Mouse (Mus musculus): ENCODE results near the gene Smyd4.
A peak's percentile ranks its signal among the peaks of the same experiment; 100 is the strongest.

The Smyd4 gene

DNA sequence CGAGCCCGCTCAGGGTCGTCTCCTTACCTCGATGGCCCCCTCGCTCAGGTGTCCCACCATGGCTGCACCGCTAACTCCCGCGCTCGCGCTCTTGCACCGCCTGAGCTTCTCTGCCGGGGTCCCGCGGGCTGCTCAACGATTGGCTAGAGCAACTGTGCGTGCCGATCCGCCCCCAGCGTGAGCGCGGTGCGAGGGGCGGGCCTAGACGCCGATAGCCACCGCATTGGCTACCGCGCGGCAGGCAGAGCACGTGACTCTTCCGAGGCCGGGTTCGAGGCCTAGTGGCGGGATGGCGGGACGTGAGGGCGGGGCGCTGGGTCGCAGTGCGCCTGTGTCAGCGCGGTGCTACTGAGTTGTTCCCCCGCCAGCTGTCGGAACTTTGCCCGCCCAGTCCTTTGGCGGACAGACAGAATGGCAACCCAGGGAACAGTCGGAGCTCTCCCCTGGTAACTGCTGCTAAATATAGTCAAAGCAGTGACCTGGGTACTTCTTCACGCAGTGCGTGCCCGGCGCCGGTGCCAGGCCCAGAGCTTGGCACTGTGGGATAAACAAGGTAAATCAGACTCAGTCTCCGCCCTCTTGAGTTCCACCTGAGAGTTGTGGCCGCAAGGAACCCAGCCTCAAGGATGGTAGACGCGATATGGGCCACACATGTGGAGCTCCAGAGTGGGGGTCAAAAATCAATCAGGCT lies at the start of gene Smyd4, which contains the start of gene Rpa1:
Gene Smyd4 (plus strand): TSS at position 235 of the 691 bp plus-strand sequence.
Gene Rpa1 (minus strand): TSS at position 126 of the 691 bp plus-strand sequence.
- DNase-seq (ENCODE audit: low spot score in 2 of 2), result peak; percentile 95 to 96

DNA sequence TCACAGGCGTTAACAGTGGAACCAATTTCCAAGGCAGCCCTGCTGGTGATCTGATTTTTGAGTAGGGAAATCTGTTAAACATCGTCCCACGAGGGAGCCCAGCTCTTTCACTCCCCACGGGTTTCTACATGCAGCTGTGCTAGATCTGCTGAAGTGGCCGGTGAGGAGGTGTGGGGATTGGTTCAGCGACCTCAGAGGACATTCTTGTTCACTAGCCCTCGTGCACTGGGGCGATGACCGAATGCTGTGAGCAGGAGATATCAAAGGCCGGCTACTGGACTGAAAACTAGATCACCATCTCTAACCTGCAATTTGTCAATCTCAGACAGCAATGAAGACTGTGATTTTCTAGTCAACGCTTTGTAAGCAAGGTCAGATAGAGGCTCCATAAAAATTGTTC lies 49.7 kb upstream of the Smyd4 start:
- no peak for DNase-seq (ENCODE audit: low spot score in 2 of 2)

DNA sequence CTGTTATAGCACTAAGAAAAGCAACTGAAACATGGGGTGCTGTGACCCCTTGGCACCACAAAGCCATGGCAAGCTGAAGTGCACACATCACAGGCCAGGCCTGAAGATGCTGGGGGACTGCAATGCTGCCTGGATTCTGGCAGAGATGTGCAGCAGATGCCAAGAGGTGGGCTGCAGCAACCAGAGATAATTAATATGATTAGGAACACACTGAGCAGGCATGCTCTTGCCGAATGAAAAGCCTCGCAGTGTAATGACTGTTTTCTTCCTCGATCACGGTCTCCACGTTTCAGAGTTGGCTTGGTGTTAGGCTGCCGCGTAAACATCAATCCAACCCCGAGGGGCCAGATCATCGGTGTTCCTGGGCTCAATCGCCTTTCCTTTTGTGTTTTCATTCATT lies 48.4 kb upstream of the Smyd4 start:
- DNase-seq (ENCODE audit: low spot score in 2 of 2), result no peak

DNA sequence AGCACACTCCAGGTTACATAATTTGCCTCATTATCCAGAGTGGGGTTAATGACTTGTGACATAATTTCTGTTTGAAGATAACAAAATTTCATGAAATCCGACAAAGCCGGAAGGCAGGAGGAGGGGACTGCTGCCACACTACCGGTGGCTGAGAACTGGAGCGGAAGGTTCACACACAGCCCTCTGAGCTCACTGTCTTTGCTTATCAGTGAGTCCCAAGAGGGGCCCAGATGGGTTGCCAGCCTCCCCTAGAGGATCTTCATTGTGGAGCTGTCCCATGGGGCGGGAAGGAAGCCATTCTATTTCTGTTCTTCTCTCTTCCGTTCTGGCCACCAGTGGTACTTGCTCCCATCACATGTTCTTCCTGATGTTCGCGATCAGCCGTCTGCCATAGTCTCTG lies 47.3 kb upstream of the Smyd4 start:
- DNase-seq (ENCODE audit: low spot score in 2 of 2), result no peak

DNA sequence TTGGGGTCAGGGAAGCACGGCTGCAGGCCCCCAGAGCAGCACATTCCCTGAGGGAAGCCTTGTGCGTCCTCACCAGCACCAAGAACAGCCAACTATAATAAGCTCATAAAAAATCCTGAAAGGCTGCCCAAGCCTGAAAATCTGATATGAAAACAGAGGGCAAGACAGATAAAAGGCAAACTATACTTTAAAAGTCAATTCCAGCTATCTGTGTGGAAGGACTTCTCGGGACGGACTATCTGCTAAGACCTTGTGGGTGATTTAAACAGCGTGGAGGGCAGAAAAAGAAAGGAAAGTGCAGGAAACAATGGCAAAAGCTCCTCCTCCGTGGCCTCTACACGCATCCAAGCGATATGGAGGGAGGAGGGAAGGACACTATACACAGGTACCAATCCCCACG lies 43.4 kb upstream of the Smyd4 start:
- no peak for DNase-seq (ENCODE audit: low spot score in 2 of 2)

DNA sequence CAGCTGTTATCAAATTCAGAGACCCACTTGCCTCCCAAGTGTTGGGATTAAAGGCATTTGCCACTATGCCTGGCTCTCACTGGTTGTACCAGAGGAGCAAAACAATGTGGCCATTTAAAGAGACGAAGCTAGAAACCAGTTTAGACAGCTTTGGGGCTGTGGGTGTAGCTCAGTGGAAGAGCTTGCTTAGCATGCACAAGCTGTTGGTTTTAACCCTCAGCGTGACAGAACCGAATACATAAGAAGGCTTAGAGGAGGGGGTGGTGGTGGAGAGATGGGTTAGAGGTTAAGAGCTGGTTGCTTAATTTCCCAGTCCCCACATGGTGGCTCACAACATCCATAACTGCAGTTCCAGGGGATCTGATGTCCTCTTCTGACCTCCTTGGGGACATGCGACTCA lies 39.6 kb upstream of the Smyd4 start:
- no peak for DNase-seq (ENCODE audit: low spot score in 2 of 2)

DNA sequence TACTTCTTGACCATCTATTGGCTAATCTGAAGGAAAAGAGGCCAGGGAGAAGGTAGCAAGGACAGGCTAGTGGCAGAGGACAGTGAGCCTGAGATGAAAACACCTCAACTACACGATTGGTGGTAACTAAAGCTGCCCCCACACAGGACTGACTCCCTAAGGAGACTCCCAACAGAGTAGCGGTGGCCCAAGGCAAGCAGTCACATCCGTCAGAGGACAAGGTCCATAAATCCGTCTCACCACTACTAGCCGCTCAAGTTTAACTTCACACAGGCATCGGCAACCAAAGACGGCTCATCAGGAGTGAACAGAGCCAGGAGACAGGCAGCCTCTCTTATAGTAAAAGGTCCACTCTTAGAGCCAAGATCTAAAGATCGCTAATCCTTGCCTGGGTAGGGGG lies 37.4 kb upstream of the Smyd4 start:
- no peak for DNase-seq (ENCODE audit: low spot score in 2 of 2)

DNA sequence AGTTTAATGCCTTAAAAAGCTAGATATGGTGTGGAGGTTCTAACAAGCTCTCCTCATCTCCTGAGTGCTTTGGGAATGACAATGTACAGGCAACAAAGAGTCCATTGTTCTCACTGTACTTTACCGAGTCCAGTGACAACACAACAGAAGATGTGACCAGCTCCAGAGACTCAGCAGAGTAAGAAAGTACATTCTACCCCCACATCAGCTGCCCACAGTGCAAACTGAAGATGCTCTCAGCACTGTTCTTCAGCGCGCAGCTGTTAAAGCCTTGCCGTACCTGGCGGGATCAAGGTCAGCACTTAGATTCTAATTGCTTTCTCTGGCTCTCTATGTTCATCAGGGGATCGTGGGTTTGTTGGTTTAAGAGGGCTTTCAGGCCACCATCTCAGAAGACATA lies 36.5 kb upstream of the Smyd4 start:
- no peak for DNase-seq (ENCODE audit: low spot score in 2 of 2)

DNA sequence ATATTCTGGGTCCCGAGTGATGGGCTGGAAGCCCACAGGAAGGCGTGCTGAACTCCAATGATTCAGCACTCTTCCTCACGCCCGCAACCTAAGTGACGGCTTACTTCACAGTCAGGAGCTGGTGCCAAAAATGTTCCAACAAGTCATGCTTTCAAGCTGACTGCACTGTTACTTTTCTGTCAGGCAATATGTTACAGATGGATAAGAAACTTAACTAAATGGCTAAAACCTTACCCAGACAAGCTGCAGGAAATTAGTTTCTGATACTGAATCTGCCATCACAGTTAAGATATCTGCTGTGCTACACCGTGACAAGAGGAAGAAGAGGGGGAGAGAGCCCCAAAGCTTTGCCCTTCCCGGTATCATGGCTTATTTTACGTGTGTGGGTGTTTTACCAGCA lies 34.4 kb upstream of the Smyd4 start:
- DNase-seq (ENCODE audit: low spot score in 2 of 2), result no peak

DNA sequence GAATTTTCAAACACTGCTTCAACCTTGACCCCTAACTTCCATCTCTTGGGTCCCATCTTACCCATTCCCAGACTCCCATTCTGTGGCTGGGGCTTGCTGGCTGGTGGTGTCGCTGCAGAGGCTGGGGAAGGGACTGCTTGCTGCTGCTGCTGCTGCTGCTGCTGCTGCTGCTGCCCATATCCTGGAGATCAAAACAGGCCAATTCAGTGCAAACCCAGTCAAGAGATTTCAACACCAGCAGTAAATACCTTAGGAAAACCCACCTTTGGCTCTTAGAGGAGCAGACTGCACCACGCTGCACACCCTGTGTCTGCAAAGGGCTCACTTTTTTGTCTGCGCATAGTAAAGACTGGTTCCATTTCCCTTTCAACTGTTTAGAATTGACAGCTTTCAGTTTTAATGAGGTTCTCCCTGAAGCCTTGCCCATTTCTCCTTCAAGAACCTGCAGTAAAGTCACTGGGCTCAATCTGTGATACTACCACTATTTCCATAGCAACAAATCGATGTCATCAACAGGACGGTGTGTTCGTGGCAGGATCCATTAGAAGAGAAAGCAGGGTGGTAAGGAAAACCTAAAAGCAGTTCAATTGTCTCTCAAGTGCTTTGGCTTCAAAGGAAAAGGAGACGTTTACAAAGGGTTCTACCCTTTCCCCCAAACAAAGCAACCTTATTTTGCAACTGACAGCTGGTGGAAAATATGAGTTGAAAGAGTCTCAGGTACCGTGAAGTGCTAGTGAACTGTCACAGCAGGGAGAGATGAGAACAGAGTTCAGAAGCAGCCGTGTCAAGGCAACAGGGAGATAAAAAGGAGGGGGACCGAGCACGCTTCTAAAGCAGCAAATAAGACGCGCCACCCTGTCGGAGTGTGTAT lies 29.6 kb upstream of the Smyd4 start:
- DNase-seq (ENCODE audit: low spot score in 2 of 2), result no peak

DNA sequence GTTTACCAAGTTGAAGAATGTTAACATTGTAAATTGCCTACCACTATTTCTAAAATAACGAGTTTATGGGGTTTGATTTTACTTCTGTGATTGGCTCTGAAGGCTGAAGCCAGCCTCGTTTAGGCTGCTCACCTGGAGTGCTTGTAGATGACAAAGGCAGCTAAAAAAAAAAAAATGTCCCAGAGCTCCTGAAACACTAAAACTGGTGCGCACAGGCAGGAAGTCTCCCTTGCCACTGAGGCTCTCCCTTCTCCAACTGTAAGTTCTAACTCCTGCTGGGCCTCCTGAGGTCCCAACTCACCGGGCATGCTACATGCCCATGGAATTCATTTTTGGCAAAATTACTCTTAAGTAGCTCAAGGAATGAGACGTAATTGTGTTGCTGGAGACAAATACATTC lies 29.0 kb upstream of the Smyd4 start:
- no peak for DNase-seq (ENCODE audit: low spot score in 2 of 2)

DNA sequence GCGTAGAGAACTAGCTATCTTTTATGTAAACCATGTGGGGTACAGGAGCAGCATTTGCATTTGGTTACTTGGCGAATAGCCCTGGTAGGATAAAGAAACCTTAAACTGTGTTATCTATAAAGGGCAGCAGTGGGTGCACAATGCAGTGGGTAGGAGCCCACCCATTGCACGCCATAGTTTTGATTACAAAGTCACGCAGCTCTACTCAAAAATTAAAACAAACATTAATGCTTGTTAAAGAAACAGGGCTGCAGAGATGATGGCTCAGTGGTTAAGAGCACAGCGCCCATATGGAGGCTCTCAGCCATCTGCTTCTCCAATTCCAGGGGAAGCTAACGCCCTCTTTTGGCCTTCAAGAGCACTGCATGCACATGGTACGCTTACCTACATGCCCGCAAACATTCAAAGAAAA lies 24.9 kb upstream of the Smyd4 start:
- DNase-seq (ENCODE audit: low spot score in 2 of 2), result no peak

DNA sequence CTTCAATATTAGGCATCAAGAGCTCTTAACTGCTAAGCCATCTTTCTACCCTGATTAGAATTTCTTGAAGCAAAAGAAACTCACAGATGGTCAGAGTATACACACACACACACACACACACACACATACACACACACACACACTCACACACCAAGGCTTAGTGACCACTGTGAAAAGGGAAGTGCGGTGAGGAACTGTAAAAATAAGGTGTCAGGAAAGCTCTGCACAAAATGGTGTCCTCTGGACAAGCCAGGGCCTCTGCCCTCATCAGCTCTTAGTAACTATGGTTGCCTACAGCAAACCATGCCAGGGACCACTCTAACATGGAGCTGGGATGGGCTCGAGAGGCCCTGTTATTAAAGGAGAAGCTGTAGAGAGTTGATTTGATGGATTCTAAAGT lies 23.8 kb upstream of the Smyd4 start:
- no peak for DNase-seq (ENCODE audit: low spot score in 2 of 2)

DNA sequence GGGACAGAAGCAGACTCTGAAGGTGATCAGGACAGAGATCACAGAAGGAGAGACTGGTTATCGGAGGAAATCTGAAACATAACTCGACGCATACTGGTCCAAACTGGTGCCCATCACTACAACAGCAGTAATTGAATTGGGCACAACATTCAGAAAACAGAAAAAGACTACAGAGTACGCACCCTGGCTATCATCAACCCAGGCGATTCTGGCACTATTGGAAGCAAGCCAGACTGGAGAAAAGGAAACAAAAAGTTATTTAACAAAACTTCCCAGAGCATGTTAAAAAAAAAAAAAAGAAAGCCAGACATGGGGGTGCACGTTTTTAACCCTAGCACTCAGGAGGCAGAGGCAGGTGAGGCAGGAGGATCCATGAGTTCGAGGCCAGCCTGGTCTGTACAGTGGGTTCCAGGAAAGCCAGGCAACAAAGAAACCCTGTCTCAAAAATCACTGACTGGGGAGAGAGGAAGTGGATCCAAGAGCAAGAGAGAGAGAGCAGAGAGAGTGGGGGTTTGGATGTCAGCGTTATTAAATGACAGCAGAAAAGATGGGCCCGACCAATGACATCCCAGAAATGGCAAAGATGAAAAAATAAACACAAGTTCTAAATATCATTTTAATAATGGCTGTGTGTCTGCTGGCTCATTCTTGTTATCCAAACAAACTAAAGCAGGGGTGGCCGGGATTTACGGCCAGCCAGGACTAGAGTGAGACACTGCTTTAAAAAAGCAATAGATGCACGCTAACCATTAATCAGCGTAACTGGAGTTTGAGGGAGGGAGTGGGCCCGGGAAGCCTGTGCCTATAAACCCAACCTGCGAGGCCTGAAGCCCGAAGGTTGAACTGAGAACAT lies 22.9 kb upstream of the Smyd4 start:
- no peak for DNase-seq (ENCODE audit: low spot score in 2 of 2)

DNA sequence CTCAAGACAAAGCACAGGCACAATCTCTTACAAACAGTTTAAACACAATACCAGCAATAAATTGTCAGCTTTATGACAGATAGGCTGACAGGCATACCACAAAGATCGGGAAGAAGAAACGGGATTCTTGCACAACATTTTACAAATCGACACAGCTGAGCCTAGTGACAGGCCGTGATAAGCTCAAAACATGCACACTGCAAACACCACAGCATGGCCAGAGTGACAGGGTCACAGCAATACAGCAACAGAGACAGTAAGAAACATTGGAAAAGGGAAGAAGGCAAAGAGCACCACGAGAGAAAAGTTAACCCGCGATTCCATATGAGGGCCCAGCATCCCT lies 22.3 kb upstream of the Smyd4 start:
- DNase-seq (ENCODE audit: low spot score in 2 of 2), result no peak

DNA sequence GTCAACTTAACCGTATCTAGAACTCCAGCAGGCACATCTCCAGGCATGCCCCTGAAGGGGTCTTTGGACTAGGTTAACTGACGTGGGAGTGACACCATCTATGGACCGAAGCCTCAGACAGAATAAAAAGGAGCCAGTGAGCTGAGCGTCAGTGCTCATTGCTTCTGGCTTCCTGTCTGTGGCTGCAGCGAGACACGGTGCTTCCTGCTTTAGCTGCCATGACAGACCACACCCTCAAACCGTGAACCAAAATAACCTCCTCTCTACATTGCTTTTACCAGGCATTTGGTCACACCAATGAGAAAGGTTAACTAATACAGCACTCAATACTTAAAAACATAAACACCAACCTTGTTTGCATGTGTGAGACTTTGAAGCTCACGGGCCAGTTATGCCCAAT lies 11.6 kb upstream of the Smyd4 start:
- no peak for DNase-seq (ENCODE audit: low spot score in 2 of 2)

DNA sequence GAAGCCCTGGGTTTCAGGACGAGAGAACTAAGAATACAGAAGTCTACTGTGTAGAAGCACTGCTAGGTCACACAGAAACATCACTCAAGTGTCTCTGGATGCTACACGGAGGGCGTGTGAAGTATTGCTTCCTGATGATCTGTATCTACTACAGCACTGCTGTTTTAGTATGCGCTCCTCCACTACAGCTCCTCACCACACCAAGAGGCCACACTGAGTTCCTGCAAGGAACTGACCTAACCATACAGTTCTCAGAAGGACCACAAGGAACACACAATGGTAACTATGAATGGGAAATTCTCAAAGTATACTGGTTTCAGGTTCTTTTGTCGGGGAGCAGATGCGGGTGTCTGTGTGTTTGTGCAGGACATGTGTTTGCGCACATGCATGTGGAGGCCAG lies 11.0 kb upstream of the Smyd4 start:
- DNase-seq (ENCODE audit: low spot score in 2 of 2), result no peak

DNA sequence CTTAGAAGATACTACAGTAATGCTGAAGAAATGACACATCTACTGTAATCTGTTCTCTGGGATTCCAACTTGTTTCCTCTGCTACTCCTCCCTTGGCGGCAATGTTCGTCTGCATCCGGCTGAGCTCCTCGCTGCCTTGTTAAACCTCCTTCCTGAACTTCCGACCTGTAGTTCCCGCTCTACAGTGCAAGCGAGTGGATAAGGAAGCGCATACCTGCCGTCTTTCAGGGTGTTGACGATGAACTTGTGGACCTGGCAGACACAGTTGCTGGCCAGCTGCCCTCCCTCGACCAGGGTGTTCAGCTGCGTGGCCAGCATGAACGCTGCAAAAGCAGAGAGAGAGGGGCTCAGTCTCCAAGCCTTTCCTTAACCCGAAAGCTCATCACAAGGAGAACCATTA lies 8.2 kb upstream of the Smyd4 start:
- no peak for DNase-seq (ENCODE audit: low spot score in 2 of 2)

DNA sequence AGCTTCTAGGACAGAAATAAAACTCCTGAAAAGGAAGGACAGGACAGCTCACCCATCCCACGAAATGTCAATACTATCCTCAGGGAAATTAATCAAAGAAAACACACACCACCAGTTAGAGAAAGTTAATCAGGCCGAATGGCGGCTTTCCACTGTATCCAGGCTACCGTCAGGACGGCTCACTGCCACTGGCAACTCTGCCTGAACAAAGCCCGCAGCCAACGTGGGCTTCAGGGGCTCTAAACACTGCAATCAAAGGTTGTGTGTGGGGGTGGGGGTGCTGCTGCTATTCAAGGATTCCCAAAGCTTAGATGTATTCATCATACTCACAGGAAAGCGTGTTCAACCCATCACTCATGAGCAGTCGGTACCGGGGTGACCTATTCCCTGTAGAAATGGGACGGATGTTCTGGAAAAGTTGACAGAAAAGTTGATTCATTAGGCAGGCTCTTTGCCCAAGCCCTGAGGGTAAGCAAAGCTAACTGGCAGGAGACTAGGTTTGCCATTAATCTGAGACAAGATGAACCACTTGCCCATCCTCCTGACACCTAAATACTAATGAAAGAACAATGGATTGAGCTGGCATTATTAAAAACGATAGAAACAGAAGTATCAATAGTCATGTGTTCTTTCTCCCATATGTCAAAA lies 7.4 kb upstream of the Smyd4 start:
- no peak for DNase-seq (ENCODE audit: low spot score in 2 of 2)

DNA sequence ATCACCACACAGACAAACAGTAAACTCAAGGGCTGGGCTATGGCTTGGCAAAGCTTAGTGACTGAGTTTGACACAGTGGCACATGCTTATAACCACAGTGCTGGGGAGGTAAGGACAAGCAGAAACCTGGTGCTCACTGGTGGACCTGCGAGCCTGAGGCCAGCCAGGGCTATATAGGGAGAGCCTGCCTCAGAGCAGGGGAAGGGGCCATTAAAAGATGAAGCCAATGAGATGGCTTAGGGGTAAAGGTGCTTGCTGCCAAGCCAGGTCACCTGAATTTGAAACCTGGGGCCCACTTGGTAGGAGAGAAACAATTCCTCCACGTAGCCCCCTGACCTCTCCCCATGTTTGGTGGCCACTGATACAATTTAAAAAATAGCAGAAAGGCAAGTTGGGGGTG lies 5.1 kb upstream of the Smyd4 start:
- DNase-seq (ENCODE audit: low spot score in 2 of 2), result no peak

DNA sequence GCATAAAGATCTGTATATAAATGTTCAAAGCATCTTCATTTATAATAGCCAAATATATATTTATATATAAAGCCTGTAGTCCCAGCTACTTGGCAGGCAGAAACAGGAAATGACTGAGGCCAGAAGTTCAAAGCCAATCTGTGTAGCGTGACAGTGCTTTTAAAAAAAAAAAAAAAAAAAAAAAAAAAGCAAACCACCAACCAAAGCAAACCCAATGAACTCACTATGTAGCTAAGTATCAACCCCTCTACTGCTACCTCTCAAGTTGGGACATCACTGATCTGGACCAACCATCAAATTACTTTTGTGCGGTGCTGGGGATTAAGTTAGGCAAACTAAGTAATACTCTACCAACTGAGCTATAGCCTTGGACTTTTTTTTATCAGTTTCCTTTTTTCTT lies 4.1 kb upstream of the Smyd4 start:
- no peak for DNase-seq (ENCODE audit: low spot score in 2 of 2)

DNA sequence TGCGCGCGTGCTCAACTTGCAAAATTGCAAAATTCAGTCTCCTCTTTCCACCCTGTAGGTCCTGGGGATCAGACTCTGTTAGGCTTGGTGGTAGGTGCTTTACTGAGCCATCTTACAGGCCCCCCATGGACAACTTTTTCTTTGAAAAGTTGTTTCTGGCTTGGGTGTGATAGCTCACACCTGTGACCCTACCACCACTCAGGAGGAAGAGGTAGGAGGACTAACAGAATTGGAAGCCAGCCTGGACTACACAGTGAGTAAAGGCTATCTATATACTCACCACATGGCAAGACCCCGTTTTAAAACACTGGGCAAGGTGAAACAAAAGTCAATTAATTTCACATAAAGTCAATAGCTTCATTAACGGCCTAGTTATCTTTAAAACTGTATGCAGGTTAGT lies 3.5 kb upstream of the Smyd4 start:
- DNase-seq (ENCODE audit: low spot score in 2 of 2), result no peak

Measured in spleen, postnatal 4 days (tissue).